Mouse (Mus musculus) cortical plate, adult 2 months (tissue): ENCODE results near the gene Ugt1a5.

Experiments used
- CTCF ChIP-seq: fragments of 200-500 bp; IDR thresholded peaks from 2 replicates; pipeline ENCODE4 v1.5.1; 2011; ENCODE audit warnings: mild to moderate bottlenecking, control low read depth, low read length; ENCODE audit not compliant: insufficient read depth; ENCODE audit errors: extremely low read depth
- POLR2A ChIP-seq: fragments of 200-500 bp; IDR thresholded peaks from 2 replicates; pipeline ENCODE4 v1.6.1; 2011; ENCODE audit warnings: mild to moderate bottlenecking, low read length, control low read depth; ENCODE audit not compliant: insufficient read depth; ENCODE audit errors: extremely low read depth

DNA sequence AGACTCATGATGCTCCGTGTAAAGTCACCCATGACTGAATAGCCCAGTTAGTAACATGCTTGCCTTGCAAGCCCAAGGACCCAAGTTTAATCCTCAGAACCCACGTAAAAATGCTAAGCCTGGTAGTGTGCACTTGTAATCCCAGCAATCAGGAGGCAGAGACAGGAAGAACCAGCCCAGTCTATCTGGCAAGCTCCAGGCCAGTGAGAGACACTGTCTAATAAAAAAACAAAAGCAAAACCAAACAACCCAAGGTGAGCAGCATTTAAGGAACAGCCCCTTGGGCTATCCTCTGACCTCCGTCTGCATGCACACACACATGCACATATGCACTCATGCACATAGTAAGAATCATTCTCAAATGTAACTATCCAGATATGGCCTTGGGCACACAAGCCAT, 63.8 kb downstream of the Ugt1a5 start:
- TF ChIP-seq POLR2A (no peak), CTCF (no peak)
